Mouse (Mus musculus) olfactory bulb, adult 2 months (tissue): ENCODE results near the gene Ubl3.

ENCODE experiments used
- CTCF ChIP-seq: fragments of 200-500 bp; IDR thresholded peaks from 2 replicates; pipeline ENCODE4 v1.5.1; 2012; ENCODE audit warnings: low read depth, mild to moderate bottlenecking, low read length, moderate library complexity; ENCODE audit not compliant: insufficient read depth
- POLR2A ChIP-seq: fragments of 200-500 bp; IDR thresholded peaks from 2 replicates; pipeline ENCODE4 v1.6.1; 2012; ENCODE audit warnings: mild to moderate bottlenecking, low read depth, low read length, moderate library complexity; ENCODE audit not compliant: insufficient read depth

GRCm38 (mm10) chr5:148593607-148594006 lies 41.0 kb upstream of the Ubl3 start:
- no peak for TF ChIP-seq CTCF
- no peak for TF ChIP-seq POLR2A
